Comparison of ENCODE assay signal across 20 mouse cellular contexts in genomic region chr2:118524811-118525210, GRCm38 (mm10).
"Had no signal": no experiment of that assay in that cellular context is flagged by ENCODE, and none has a peak within 500 bp of the region (broad histone marks: within the 10 kb centered on the region; RNA-seq: fewer than 3 reads in every experiment).

No protein-coding gene starts in this region.

- H3K4me2 ChIP-seq: heart, embryonic 12.5 days; hindbrain, embryonic 13.5 days; hindbrain, embryonic 15.5 days; limb, embryonic 13.5 days; limb, embryonic 15.5 days had no signal

- H3K9ac ChIP-seq: forebrain, postnatal 0 days; heart, embryonic 12.5 days; hindbrain, embryonic 13.5 days; hindbrain, embryonic 15.5 days; limb, embryonic 13.5 days; limb, embryonic 15.5 days had no signal

- H3K9me3 ChIP-seq: heart, embryonic 12.5 days; hindbrain, embryonic 13.5 days; hindbrain, embryonic 15.5 days; limb, embryonic 13.5 days; limb, embryonic 15.5 days had no signal

- ATAC-seq: forebrain, postnatal 0 days; hindbrain, postnatal 0 days; intestine, postnatal 0 days had no signal

- H3K36me3 ChIP-seq: heart, embryonic 12.5 days; hindbrain, embryonic 13.5 days; hindbrain, embryonic 15.5 days; limb, embryonic 13.5 days; limb, embryonic 15.5 days had no signal

- H3K27ac ChIP-seq: heart, adult 2 months; hindbrain, embryonic 13.5 days; hindbrain, embryonic 15.5 days; hindbrain, postnatal 0 days; layer of hippocampus, adult 2 months; left cerebral cortex, adult 2 months; limb, embryonic 13.5 days; limb, embryonic 15.5 days had no signal

- H3K4me3 ChIP-seq: heart, adult 2 months; heart, embryonic 12.5 days; hindbrain, embryonic 13.5 days; hindbrain, embryonic 15.5 days; layer of hippocampus, adult 2 months; left cerebral cortex, adult 2 months; limb, embryonic 13.5 days; limb, embryonic 15.5 days had no signal

- H3K27me3 ChIP-seq: heart, embryonic 12.5 days; hindbrain, embryonic 13.5 days; hindbrain, embryonic 15.5 days; limb, embryonic 13.5 days; limb, embryonic 15.5 days had no signal

- DNase-seq: forebrain, postnatal 0 days; gastrocnemius, postnatal 14 days; gastrocnemius, postnatal 36 days; heart, adult 11 months; heart, adult 2 months; heart, postnatal 10 days; kidney, adult 18-20 months; kidney, adult 8-10 months; kidney, postnatal 10 days; kidney, postnatal 25 days; kidney, postnatal 4 days had no signal
